8 mouse cellular contexts compared by ENCODE assay signal in genomic region chr10:80621690-80621939, GRCm38 (mm10). TPM values are rescaled to one million over a fixed set of nuclear protein-coding genes. Genes with fewer than 3 reads are reported as not detected.
DNase-seq lines count a peak whose midpoint lies in the region; ATAC-seq and TF ChIP-seq lines count a peak whose summit lies in the region.

No protein-coding gene starts in this region.

- WGBS in heart, embryonic 16.5 days, result 1% methylated on average over 9 of the region's 9 CpGs
- WGBS in bone marrow, adult 2 months, result 1% methylated on average over 9 of the region's 9 CpGs
- WGBS in hindbrain, embryonic 13.5 days, result 3% methylated on average over 9 of the region's 9 CpGs
- WGBS in midbrain, embryonic 13.5 days, result 4% methylated on average over 9 of the region's 9 CpGs

- peak overlapping the region; percentile 95 for H3K27ac ChIP-seq in heart, embryonic 16.5 days (ENCODE audit: low read length)
- peak overlapping the region; percentile 95 for H3K27ac ChIP-seq in bone marrow, adult 2 months (ENCODE audit: control insufficient read depth, insufficient read depth, low read depth, low read length, poor library complexity)
- H3K27ac ChIP-seq in hindbrain, embryonic 13.5 days, result peak overlapping the region; percentile 96
- peak overlapping the region; percentile 96 for H3K27ac ChIP-seq in midbrain, embryonic 13.5 days

- peak overlapping the region; percentile 71 for H3K4me2 ChIP-seq in heart, embryonic 16.5 days (ENCODE audit: low read depth, low read length)
- H3K4me2 ChIP-seq in hindbrain, embryonic 13.5 days, result peak overlapping the region; percentile 68
- H3K4me2 ChIP-seq in midbrain, embryonic 13.5 days (replicated peaks), result peak overlapping the region; percentile 70

- no peaks in the 10 kb centered on the region for H3K9me3 ChIP-seq in heart, embryonic 16.5 days (replicated peaks; ENCODE audit: control insufficient read depth, low read length)
- no peaks in the 10 kb centered on the region for H3K9me3 ChIP-seq in hindbrain, embryonic 13.5 days
- H3K9me3 ChIP-seq in midbrain, embryonic 13.5 days, result no peaks in the 10 kb centered on the region

- intact Hi-C loops in gastrocnemius, postnatal 14 days (cut with DNase I; ENCODE audit: low total_unique reads), result no loop called here

- TF ChIP-seq POLR2A in bone marrow, adult 2 months (IDR thresholded peaks at IDR 0.05; ENCODE audit: borderline replicate concordance, control insufficient read depth, low read depth, low read length), result no peak

- H3K4me1 ChIP-seq in heart, embryonic 16.5 days (ENCODE audit: control insufficient read depth, insufficient read depth, low read length), result peaks cover 28% of the 10 kb centered on the region
- peaks cover 4% of the 10 kb centered on the region for H3K4me1 ChIP-seq in bone marrow, adult 2 months (ENCODE audit: control insufficient read depth, insufficient read depth, low read length)
- peaks cover 42% of the 10 kb centered on the region for H3K4me1 ChIP-seq in hindbrain, embryonic 13.5 days (replicated peaks)
- H3K4me1 ChIP-seq in midbrain, embryonic 13.5 days (replicated peaks), result peaks cover 36% of the 10 kb centered on the region

- no peak for ATAC-seq in heart, embryonic 16.5 days (replicated peaks; ENCODE audit: extremely low read depth, insufficient read depth, low FRiP score)
- ATAC-seq in hindbrain, embryonic 13.5 days (ENCODE audit: low FRiP score), result no peak; the same call in 1 of the 2 replicates
- ATAC-seq in midbrain, embryonic 13.5 days, result no peak
- ATAC-seq in inflammation-experienced regulatory T-cells, adult 6 months, result no peak

- H3K4me3 ChIP-seq in heart, embryonic 16.5 days (ENCODE audit: low read length), result peak overlapping the region; percentile 90
- H3K4me3 ChIP-seq in bone marrow, adult 2 months (replicated peaks; ENCODE audit: control insufficient read depth, low read depth, low read length), result peak overlapping the region; percentile 76
- peak overlapping the region; percentile 81 for H3K4me3 ChIP-seq in hindbrain, embryonic 13.5 days
- peak overlapping the region; percentile 83 for H3K4me3 ChIP-seq in midbrain, embryonic 13.5 days (replicated peaks)

- no peak for DNase-seq in heart, adult 8-10 months (ENCODE audit: low spot score)
- DNase-seq in gastrocnemius, postnatal 14 days, result no peak
- no peak for DNase-seq in thymus, postnatal 36 days

- no peaks in the 10 kb centered on the region for H3K27me3 ChIP-seq in heart, embryonic 16.5 days (ENCODE audit: control insufficient read depth, insufficient read depth, low read length)
- no peaks in the 10 kb centered on the region for H3K27me3 ChIP-seq in hindbrain, embryonic 13.5 days
- no peaks in the 10 kb centered on the region for H3K27me3 ChIP-seq in midbrain, embryonic 13.5 days

- no peaks in the 10 kb centered on the region for H3K36me3 ChIP-seq in heart, embryonic 16.5 days (ENCODE audit: control insufficient read depth, insufficient read depth)
- no peaks in the 10 kb centered on the region for H3K36me3 ChIP-seq in hindbrain, embryonic 13.5 days
- H3K36me3 ChIP-seq in midbrain, embryonic 13.5 days, result no peaks in the 10 kb centered on the region; the same call in 1 of the 2 replicates

- TF ChIP-seq CTCF in bone marrow, adult 2 months (IDR thresholded peaks at IDR 0.05; ENCODE audit: control insufficient read depth, insufficient read depth, low read length), result no peak

- peak overlapping the region; percentile 53 for H3K9ac ChIP-seq in heart, embryonic 16.5 days (ENCODE audit: low read length)
- H3K9ac ChIP-seq in hindbrain, embryonic 13.5 days, result peak overlapping the region; percentile 69
- peak overlapping the region; percentile 65 for H3K9ac ChIP-seq in midbrain, embryonic 13.5 days (replicated peaks)

RNA-seq across cellular contexts. Expression of gene Csnk1g2, which starts 1.0 kb away (rescaled TPM):
- polyA plus RNA-seq in heart, embryonic 16.5 days (2015; fragmentation: Nextera tagmentation; extraction: Ambion mirVana), result 50.7 and 103 TPM in 2 replicates
- total RNA-seq in heart, adult 8-10 months (2022), result 100 to 1,000 TPM; 119 to 132 (median 122) TPM
- 49.9 and 75.2 TPM in 2 replicates for polyA plus RNA-seq in bone marrow, adult 2 months (2011; ENCODE audit: insufficient read depth, insufficient read length, low replicate concordance, missing spikeins)
- 98.5 and 102 TPM in 2 replicates for polyA plus RNA-seq in hindbrain, embryonic 13.5 days (2015; fragmentation: Nextera tagmentation; extraction: Ambion mirVana)
- 73.8 and 115 TPM in 2 replicates for polyA plus RNA-seq in midbrain, embryonic 13.5 days (2015; fragmentation: Nextera tagmentation; extraction: Ambion mirVana)
- polyA plus RNA-seq in inflammation-experienced regulatory T-cells, adult 6 months (2017; shearing (Covaris generic)), result 10 to 100 TPM; 11.7 to 16.3 (median 13.2) TPM
- total RNA-seq in gastrocnemius, postnatal 14 days (2021), result 100 to 1,000 TPM in 1 of 2 experiments, 10 to 100 TPM in 1; 94.3 to 105 TPM

RNA-seq across cellular contexts. Expression of gene Gm49322, which starts 15.8 kb away (rescaled TPM):
- polyA plus RNA-seq in heart, embryonic 16.5 days (2015; fragmentation: Nextera tagmentation; extraction: Ambion mirVana), result 2.2 and 2.8 TPM in 2 replicates
- total RNA-seq in heart, adult 8-10 months (2022), result under 1 TPM; 0.17 to 0.57 (median 0.30) TPM
- 2.0 and 2.4 TPM in 2 replicates for polyA plus RNA-seq in bone marrow, adult 2 months (2011; ENCODE audit: insufficient read depth, insufficient read length, low replicate concordance, missing spikeins)
- polyA plus RNA-seq in hindbrain, embryonic 13.5 days (2015; fragmentation: Nextera tagmentation; extraction: Ambion mirVana), result 3.1 and 3.3 TPM in 2 replicates
- 4.0 and 4.9 TPM in 2 replicates for polyA plus RNA-seq in midbrain, embryonic 13.5 days (2015; fragmentation: Nextera tagmentation; extraction: Ambion mirVana)
- 1 to 10 TPM; 5.3 to 8.4 (median 8.3) TPM for polyA plus RNA-seq in inflammation-experienced regulatory T-cells, adult 6 months (2017; shearing (Covaris generic))
- total RNA-seq in gastrocnemius, postnatal 14 days (2021), result under 1 TPM; 0.18 to 0.27 TPM

RNA-seq across cellular contexts. Expression of gene Adat3, which starts 18.9 kb away (rescaled TPM):
- polyA plus RNA-seq in heart, embryonic 16.5 days (2015; fragmentation: Nextera tagmentation; extraction: Ambion mirVana), result 3.5 and 4.0 TPM in 2 replicates
- total RNA-seq in heart, adult 8-10 months (2022), result under 1 TPM; 0.44 to 0.81 (median 0.73) TPM
- 2.2 and 3.2 TPM in 2 replicates for polyA plus RNA-seq in bone marrow, adult 2 months (2011; ENCODE audit: insufficient read depth, insufficient read length, low replicate concordance, missing spikeins)
- polyA plus RNA-seq in hindbrain, embryonic 13.5 days (2015; fragmentation: Nextera tagmentation; extraction: Ambion mirVana), result 4.4 and 6.4 TPM in 2 replicates
- polyA plus RNA-seq in midbrain, embryonic 13.5 days (2015; fragmentation: Nextera tagmentation; extraction: Ambion mirVana), result 6.1 and 7.6 TPM in 2 replicates
- 1 to 10 TPM; 2.6 to 4.2 (median 3.1) TPM for polyA plus RNA-seq in inflammation-experienced regulatory T-cells, adult 6 months (2017; shearing (Covaris generic))
- 1 to 10 TPM; 1.2 to 1.5 TPM for total RNA-seq in gastrocnemius, postnatal 14 days (2021)

RNA-seq across cellular contexts. Expression of gene Scamp4, which starts 18.9 kb away (rescaled TPM):
- 60.1 and 68.4 TPM in 2 replicates for polyA plus RNA-seq in heart, embryonic 16.5 days (2015; fragmentation: Nextera tagmentation; extraction: Ambion mirVana)
- 10 to 100 TPM; 20.0 to 25.2 (median 21.9) TPM for total RNA-seq in heart, adult 8-10 months (2022)
- 12.9 and 17.2 TPM in 2 replicates for polyA plus RNA-seq in bone marrow, adult 2 months (2011; ENCODE audit: insufficient read depth, insufficient read length, low replicate concordance, missing spikeins)
- 65.1 and 67.5 TPM in 2 replicates for polyA plus RNA-seq in hindbrain, embryonic 13.5 days (2015; fragmentation: Nextera tagmentation; extraction: Ambion mirVana)
- 60.2 and 60.3 TPM in 2 replicates for polyA plus RNA-seq in midbrain, embryonic 13.5 days (2015; fragmentation: Nextera tagmentation; extraction: Ambion mirVana)
- polyA plus RNA-seq in inflammation-experienced regulatory T-cells, adult 6 months (2017; shearing (Covaris generic)), result 100 to 1,000 TPM in 2 of 3 experiments, 10 to 100 TPM in 1; 96.2 to 110 (median 108) TPM
- 10 to 100 TPM; 18.3 to 22.0 TPM for total RNA-seq in gastrocnemius, postnatal 14 days (2021)

RNA-seq across cellular contexts. Expression of gene Abhd17a, which starts 31.5 kb away (rescaled TPM):
- 79.5 and 91.7 TPM in 2 replicates for polyA plus RNA-seq in heart, embryonic 16.5 days (2015; fragmentation: Nextera tagmentation; extraction: Ambion mirVana)
- 10 to 100 TPM; 44.7 to 48.1 (median 46.9) TPM for total RNA-seq in heart, adult 8-10 months (2022)
- 44.4 and 53.1 TPM in 2 replicates for polyA plus RNA-seq in bone marrow, adult 2 months (2011; ENCODE audit: insufficient read depth, insufficient read length, low replicate concordance, missing spikeins)
- polyA plus RNA-seq in hindbrain, embryonic 13.5 days (2015; fragmentation: Nextera tagmentation; extraction: Ambion mirVana), result 93.8 and 96.2 TPM in 2 replicates
- 78.5 and 93.4 TPM in 2 replicates for polyA plus RNA-seq in midbrain, embryonic 13.5 days (2015; fragmentation: Nextera tagmentation; extraction: Ambion mirVana)
- polyA plus RNA-seq in inflammation-experienced regulatory T-cells, adult 6 months (2017; shearing (Covaris generic)), result 10 to 100 TPM in 2 of 3 experiments, 1 to 10 TPM in 1; 8.6 to 12.0 (median 11.4) TPM
- total RNA-seq in gastrocnemius, postnatal 14 days (2021), result 10 to 100 TPM; 55.8 to 57.1 TPM
